Mouse (Mus musculus): ENCODE data around the gene Sh2b1.

DNA sequence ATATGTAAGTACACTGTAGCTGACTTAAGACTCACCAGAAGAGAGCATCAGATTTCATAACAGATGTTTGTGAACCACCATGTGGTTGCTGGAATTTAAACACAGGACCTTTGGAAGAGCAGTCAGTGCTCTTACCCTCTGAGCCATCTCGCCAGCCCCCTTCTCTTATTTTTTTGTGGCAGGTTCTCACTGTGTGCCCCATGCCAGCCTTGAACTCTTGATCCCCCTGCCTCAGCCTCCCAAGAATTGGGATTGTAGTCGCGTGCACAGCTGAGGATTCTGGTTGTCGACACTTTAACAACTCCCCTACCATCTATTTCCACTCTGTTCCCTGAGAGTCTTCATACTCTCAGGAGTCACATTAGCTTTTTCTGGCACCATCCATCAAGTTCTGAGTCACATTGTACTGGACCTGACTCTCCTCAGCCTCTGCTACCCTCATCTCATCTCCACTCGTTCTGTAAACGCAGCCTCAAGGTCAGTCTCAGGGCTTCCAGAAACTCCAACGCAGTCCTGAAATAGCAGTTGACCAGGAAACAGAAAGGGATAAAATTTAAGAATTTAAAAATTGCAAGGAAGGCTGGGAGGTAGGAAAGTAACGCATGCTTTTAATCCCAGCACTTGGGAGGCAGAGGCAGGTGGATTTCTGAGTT lies 32.0 kb upstream of the Sh2b1 start:
- TF ChIP-seq CTCF (IDR thresholded peaks at IDR 0.05; ENCODE audit: borderline replicate concordance, control insufficient read depth, extremely low read depth, insufficient read depth, low read length, poor library complexity), result no peak
- no peak for TF ChIP-seq POLR2A (IDR thresholded peaks at IDR 0.05; ENCODE audit: control insufficient read depth, extremely low read depth, insufficient read depth, low read length, poor library complexity)

Measured in thymus, adult 2 months (tissue).